Mouse (Mus musculus): Measurements from ENCODE around the gene Isg15.

GRCm38 (mm10) chr4:156228393-156229024 is 27.9 kb upstream of the Isg15 start:
- TF ChIP-seq POLR2A (IDR thresholded peaks at IDR 0.05; ENCODE audit: borderline replicate concordance, insufficient read depth, low read length) (no peak), CTCF (IDR thresholded peaks at IDR 0.05; ENCODE audit: borderline replicate concordance, insufficient read depth, low read depth, low read length) (no peak)
